Mouse (Mus musculus): ENCODE data around the gene Cox10.
"Not testable (repeated sequence)": the region's sequence is repeated elsewhere in the genome, so short reads cannot be mapped to it uniquely, and the experiment has no call there.

- not testable (repeated sequence) for TF ChIP-seq GATA1 (IDR thresholded peaks at IDR 0.05; ENCODE audit: borderline replicate concordance, low read length); FLI1 (IDR thresholded peaks at IDR 0.05; ENCODE audit: low read length)
Observed at GRCm38 (mm10) chr11:64123174-64123573, 43.9 kb upstream of the Cox10 start.

All from megakaryocyte, embryonic 14.5 days (primary cell).